Mouse (Mus musculus) cerebellum, postnatal 14 days (tissue): ENCODE results near the gene Gm29735.

ENCODE experiments used
- DNase-seq, 2 experiments: peaks; one replicate each; pipeline ENCODE4 v3.0.0; 2021; ENCODE audit warnings: mixed read lengths in 2 of 2

Gene Gm29735

DNA sequence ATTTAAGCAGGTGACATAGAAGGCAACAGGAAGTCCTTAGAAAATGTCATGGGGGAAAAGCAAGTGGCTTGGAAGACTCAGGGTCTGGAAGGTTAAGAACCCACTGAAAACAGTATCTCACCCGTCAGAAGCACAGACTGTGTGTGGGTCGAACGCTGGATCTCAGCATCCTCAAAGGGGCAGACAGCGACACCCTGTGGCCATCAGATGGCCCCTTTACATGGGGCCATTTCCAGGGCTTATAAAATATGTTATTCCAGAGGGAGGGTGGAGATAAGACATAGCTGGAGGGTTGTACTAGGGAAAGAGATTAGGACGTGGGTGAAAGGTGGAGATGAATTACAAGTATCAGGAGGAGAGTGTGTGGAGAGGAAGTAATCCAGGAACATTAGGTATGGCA, 37.3 kb downstream of the Gm29735 start:
- peak; percentile 38 to 56 for DNase-seq
